Mouse (Mus musculus) heart, postnatal 0 days (tissue): ENCODE measurements around the gene Nxph3.

Experiments
- CTCF ChIP-seq: IDR thresholded peaks from 2 replicates; pipeline ENCODE4 v1.5.1; 2016; ENCODE audit warnings: antibody characterized with exemption, control low read depth, low read depth
- EP300 ChIP-seq: IDR thresholded peaks from 2 replicates; pipeline ENCODE4 v1.6.1; 2016; ENCODE audit warnings: antibody characterized with exemption, low read depth

DNA sequence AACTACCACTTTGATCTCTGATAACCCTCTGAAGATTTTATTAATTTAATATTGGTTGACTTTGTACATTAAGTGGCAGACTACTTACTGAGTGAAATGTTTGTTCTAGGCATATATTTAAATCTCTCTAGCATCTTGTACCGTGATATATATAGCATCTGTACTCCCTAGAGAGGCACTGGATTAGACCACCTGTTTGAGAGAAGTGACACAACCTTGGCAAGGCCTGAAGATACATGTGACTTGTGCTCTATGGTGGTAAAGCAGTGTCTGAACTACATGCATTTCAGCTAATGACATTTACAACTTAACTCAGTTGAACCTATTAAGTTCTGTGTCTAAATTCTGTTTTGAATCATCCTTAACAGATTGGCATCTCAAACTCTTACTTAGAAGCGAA lies 41.4 kb downstream of the Nxph3 start:
- no peak for TF ChIP-seq CTCF
- no peak for TF ChIP-seq EP300
